Mouse (Mus musculus) midbrain, embryonic 14.5 days (tissue): Measurements from ENCODE around the gene Zfp365. TPM values are rescaled to one million over a fixed set of nuclear protein-coding genes. Genes with fewer than 3 reads are reported as not detected.
A peak's percentile ranks its signal among the peaks of the same experiment; 100 is the strongest.

Experiments
- ATAC-seq: fragments of 200-750 bp; cut with Nextera tagmentation; 2 replicates; pipeline ENCODE4 v1.8.0; 2017; ENCODE audit warnings: moderate number of reproducible peaks, moderate library complexity; ENCODE audit not compliant: low FRiP score, low TSS enrichment
- DNase-seq: peaks from one replicate; pipeline ENCODE4 v3.0.0-alpha.2; 2015
- H3K27ac ChIP-seq: fragments of 300-500 bp; sonication (generic); replicated peaks from 2 replicates; pipeline ENCODE4 v1.5.1; 2014; ENCODE audit warnings: mild to moderate bottlenecking, low read depth, low read length, moderate library complexity
- H3K27me3 ChIP-seq: fragments of 300-500 bp; sonication (generic); 2 replicates; pipeline ENCODE4 v1.6.1; 2014; ENCODE audit warnings: low read length, control low read depth, mixed read lengths; ENCODE audit not compliant: control insufficient read depth, insufficient read depth
- H3K36me3 ChIP-seq: fragments of 300-500 bp; sonication (generic); 2 replicates; pipeline ENCODE4 v1.6.1; 2014; ENCODE audit warnings: low read length, control low read depth; ENCODE audit not compliant: control insufficient read depth, insufficient read depth
- H3K4me1 ChIP-seq: fragments of 300-500 bp; sonication (generic); 2 replicates; pipeline ENCODE4 v1.6.1; 2014; ENCODE audit warnings: mild to moderate bottlenecking, antibody characterized with exemption, low read length, control low read depth; ENCODE audit not compliant: control insufficient read depth, insufficient read depth
- H3K4me2 ChIP-seq: fragments of 300-500 bp; sonication (generic); 2 replicates; pipeline ENCODE4 v1.6.1; 2014; ENCODE audit warnings: mild to moderate bottlenecking, low read length, moderate library complexity
- H3K4me3 ChIP-seq: fragments of 300-500 bp; sonication (generic); replicated peaks from 2 replicates; pipeline ENCODE4 v1.5.1; 2014; ENCODE audit warnings: low read depth, low read length
- H3K9ac ChIP-seq: fragments of 300-500 bp; sonication (generic); replicated peaks from 2 replicates; pipeline ENCODE4 v1.6.1; 2014; ENCODE audit warnings: mild to moderate bottlenecking, low read length, moderate library complexity
- H3K9me3 ChIP-seq: fragments of 300-500 bp; sonication (generic); 2 replicates; pipeline ENCODE4 v1.6.1; 2016; ENCODE audit warnings: low read length, control low read depth, mixed read lengths; ENCODE audit not compliant: control insufficient read depth
- WGBS: fragments of 180-500 bp; shearing (Covaris S2); extraction: QIAGEN DNeasy Blood & Tissue Kit; methylation state at CpG from one replicate; pipeline ENCODE4 v1.1.7; 2014; 5-methylcytosine and 5-hydroxymethylcytosine counted together
- polyA plus RNA-seq: library from polyadenylated mRNA; unstranded; fragments of >200 nt; fragmentation: Nextera tagmentation; extraction: Ambion mirVana; gene quantifications from 2 replicates; pipeline ENCODE4 v1.2.1, GENCODE M21; 2014

Gene Zfp365
- polyA plus RNA-seq, 1 experiment from 2014 or later = 3.5 TPM

GRCm38 (mm10) chr10:67865841-67866240, 46.6 kb downstream of the Zfp365 start:
- Histone ChIP-seq H3K4me1 (no peaks in the 10 kb centered on the region), H3K9me3 (no peaks in the 10 kb centered on the region), H3K36me3 (no peaks in the 10 kb centered on the region), H3K27me3 (no peaks in the 10 kb centered on the region), H3K4me2 (no peak overlapping the region), H3K4me3 (no peak overlapping the region), H3K27ac (no peak overlapping the region), H3K9ac (no peak overlapping the region)
- ATAC-seq (no peak), DNase-seq (no peak)
- 94% methylated on average over 6 of the region's 6 CpGs for WGBS

- 75% methylated on average over 3 of the region's 3 CpGs for WGBS
- ATAC-seq = no peak
Measured at GRCm38 (mm10) chr10:67865063-67865462, 47.4 kb downstream of the Zfp365 start.

DNA sequence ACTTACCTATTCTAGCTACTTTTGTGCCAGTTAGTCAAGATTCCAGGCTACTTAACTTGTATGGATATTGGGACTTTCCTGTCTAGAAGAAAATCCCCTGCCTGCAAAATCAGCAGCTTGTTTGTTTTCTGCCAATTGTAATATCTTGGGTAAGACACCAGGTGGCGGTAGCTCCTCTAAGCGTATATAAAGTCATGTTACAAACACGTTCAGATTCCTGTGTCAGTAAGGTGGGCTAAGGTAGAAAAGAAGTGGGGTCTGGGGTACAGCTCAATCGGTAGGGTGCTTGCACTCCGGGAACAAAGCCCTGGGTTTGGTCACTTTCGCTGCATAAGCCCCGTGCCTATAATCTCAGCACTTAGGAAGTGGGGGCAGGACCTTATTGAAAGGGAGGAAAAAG, 50.1 kb downstream of the Zfp365 start:
- H3K4me1 ChIP-seq = no peaks in the 10 kb centered on the region
- no peak for ATAC-seq
- H3K9ac ChIP-seq = no peak overlapping the region
- H3K4me3 ChIP-seq = no peak overlapping the region
- H3K9me3 ChIP-seq = no peaks in the 10 kb centered on the region
- H3K27ac ChIP-seq = no peak overlapping the region
- H3K36me3 ChIP-seq = no peaks in the 10 kb centered on the region
- H3K27me3 ChIP-seq = no peaks in the 10 kb centered on the region
- DNase-seq = peak; percentile 75
- WGBS = 15% methylated on average over 7 of the region's 7 CpGs
- no peak overlapping the region for H3K4me2 ChIP-seq

More at GRCm38 (mm10) chr10:67865063-67865462, 47.4 kb downstream of the Zfp365 start:
- Histone ChIP-seq H3K36me3 (no peaks in the 10 kb centered on the region), H3K9ac (no peak overlapping the region), H3K27me3 (no peaks in the 10 kb centered on the region), H3K4me1 (no peaks in the 10 kb centered on the region), H3K27ac (no peak overlapping the region), H3K4me3 (no peak overlapping the region), H3K9me3 (no peaks in the 10 kb centered on the region), H3K4me2 (no peak overlapping the region)
- no peak for DNase-seq

GRCm38 (mm10) chr10:67858878-67859277, 53.6 kb downstream of the Zfp365 start:
- H3K4me1 ChIP-seq = no peaks in the 10 kb centered on the region
- ATAC-seq (peak; percentile 48; the same call in 1 of the 2 replicates), DNase-seq (peak; percentile 96)
- no peak overlapping the region for H3K9ac ChIP-seq
- H3K4me2 ChIP-seq = no peak overlapping the region
- no peaks in the 10 kb centered on the region for H3K36me3 ChIP-seq
- H3K9me3 ChIP-seq = no peaks in the 10 kb centered on the region
- H3K4me3 ChIP-seq = no peak overlapping the region
- H3K27me3 ChIP-seq = no peaks in the 10 kb centered on the region
- WGBS = 16% methylated on average over 8 of the region's 8 CpGs
- H3K27ac ChIP-seq = no peak overlapping the region

DNA sequence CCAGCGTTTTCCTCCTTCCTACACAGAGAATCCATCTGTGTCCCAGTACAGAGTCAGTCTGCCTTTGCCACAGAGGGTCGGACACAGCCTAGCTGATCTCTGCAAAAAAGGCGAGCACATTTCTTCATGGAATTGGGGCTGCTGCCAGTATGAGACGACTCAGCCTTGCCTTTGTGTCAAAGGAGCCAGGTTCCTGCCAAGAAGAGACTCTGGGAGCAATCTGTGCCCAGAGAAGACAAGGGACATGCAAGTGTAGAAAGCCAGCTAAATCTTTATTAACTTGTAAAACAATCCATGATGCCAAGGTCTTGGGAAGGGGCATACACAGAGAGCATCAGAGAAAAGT, 54.9 kb downstream of the Zfp365 start:
- H3K27me3 ChIP-seq = no peaks in the 10 kb centered on the region
- no peak for DNase-seq

DNA sequence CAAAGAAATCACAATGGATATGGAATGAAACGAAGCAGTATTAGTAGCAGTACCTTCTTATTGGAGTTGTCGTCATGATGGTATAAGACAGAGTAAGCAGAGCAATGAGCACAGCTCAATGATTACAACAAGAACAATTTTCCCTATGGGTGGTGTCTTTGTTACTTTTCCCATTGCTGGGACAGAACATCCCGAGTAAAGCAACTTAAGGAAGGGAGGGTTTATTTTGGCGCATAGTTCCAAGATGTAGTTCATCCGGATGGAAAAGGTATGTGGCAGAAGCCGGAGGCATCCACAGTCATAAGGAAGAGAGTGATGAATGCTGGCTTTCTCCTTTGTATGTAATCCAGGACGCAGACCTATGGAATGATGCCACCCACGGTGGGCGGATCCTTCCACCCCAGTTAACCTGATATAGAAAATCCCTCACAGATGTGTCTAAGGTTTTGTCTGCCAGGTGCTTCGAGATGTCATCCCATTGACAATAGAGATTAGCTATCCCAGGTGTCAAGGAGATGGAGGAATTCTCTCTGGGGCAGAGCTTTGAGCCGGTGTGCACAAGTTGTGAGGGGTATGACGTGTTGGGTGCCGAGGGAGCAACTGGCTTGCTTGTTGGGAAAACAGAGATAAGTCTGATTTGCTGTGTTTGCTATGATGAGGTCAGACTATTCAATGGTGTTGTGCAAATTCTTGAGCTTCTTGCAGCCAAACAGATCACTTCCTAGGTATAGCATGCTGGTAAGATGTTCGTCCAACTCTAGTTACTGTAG, 55.5 kb downstream of the Zfp365 start:
- H3K4me3 ChIP-seq = no peak overlapping the region
- ATAC-seq = no peak
- no peaks in the 10 kb centered on the region for H3K27me3 ChIP-seq
- H3K9ac ChIP-seq = no peak overlapping the region
- H3K36me3 ChIP-seq = no peaks in the 10 kb centered on the region
- no peaks in the 10 kb centered on the region for H3K9me3 ChIP-seq
- 92% methylated on average over 14 of the region's 14 CpGs for WGBS
- no peaks in the 10 kb centered on the region for H3K4me1 ChIP-seq
- no peak for DNase-seq
- no peak overlapping the region for H3K4me2 ChIP-seq
- no peak overlapping the region for H3K27ac ChIP-seq

More for the DNA sequence above, 54.9 kb downstream of the Zfp365 start:
- H3K4me1 ChIP-seq = no peaks in the 10 kb centered on the region
- 80% methylated on average over 4 of the region's 4 CpGs for WGBS
- ATAC-seq = no peak
- H3K4me2 ChIP-seq = no peak overlapping the region
- H3K4me3 ChIP-seq = no peak overlapping the region
- H3K9ac ChIP-seq = no peak overlapping the region
- H3K9me3 ChIP-seq = no peaks in the 10 kb centered on the region
- no peaks in the 10 kb centered on the region for H3K36me3 ChIP-seq
- no peak overlapping the region for H3K27ac ChIP-seq

DNA sequence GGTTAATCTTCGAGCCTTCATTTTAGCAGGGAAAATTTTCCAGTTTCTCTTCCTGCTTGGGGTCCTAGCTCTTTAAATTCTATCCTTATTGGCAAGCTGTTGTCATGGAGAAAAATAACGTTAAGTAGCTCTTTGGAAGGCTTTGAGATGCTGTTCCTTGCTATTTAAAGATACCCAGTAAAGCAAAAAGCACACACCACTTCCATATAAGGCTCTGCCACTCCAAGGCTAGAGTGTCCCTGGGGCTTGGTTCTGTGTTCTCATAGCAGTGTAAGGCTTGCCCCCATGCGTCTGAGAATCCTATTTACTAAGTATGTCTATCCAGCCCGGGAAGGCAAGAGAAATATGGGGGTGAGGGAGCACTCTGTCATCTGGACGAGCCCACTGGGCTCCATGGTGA, 56.7 kb downstream of the Zfp365 start:
- H3K9ac ChIP-seq = no peak overlapping the region
- no peaks in the 10 kb centered on the region for H3K4me1 ChIP-seq
- no peaks in the 10 kb centered on the region for H3K36me3 ChIP-seq
- H3K27me3 ChIP-seq = no peaks in the 10 kb centered on the region
- WGBS = 69% methylated on average over 5 of the region's 5 CpGs
- H3K9me3 ChIP-seq = no peaks in the 10 kb centered on the region
- H3K4me3 ChIP-seq = no peak overlapping the region
- no peak overlapping the region for H3K4me2 ChIP-seq
- DNase-seq = no peak
- no peak for ATAC-seq
- H3K27ac ChIP-seq = no peak overlapping the region

GRCm38 (mm10) chr10:67852411-67852810, 60.1 kb downstream of the Zfp365 start:
- Histone ChIP-seq H3K9ac (no peak overlapping the region), H3K27ac (no peak overlapping the region)
- no peak for DNase-seq

GRCm38 (mm10) chr10:67851079-67851478, 61.4 kb downstream of the Zfp365 start:
- Histone ChIP-seq H3K27me3 (no peaks in the 10 kb centered on the region), H3K9me3 (no peaks in the 10 kb centered on the region), H3K4me3 (no peak overlapping the region), H3K9ac (no peak overlapping the region), H3K4me1 (no peaks in the 10 kb centered on the region), H3K4me2 (no peak overlapping the region), H3K27ac (no peak overlapping the region), H3K36me3 (no peaks in the 10 kb centered on the region)
- WGBS = 44% methylated on average over 6 of the region's 6 CpGs
- ATAC-seq (no peak), DNase-seq (no peak)

More at GRCm38 (mm10) chr10:67852411-67852810, 60.1 kb downstream of the Zfp365 start:
- H3K9me3 ChIP-seq = no peaks in the 10 kb centered on the region
- ATAC-seq = no peak
- H3K4me1 ChIP-seq = no peaks in the 10 kb centered on the region
- no peak overlapping the region for H3K4me3 ChIP-seq
- no peak overlapping the region for H3K4me2 ChIP-seq
- no peaks in the 10 kb centered on the region for H3K27me3 ChIP-seq
- 86% methylated on average over 6 of the region's 6 CpGs for WGBS
- no peaks in the 10 kb centered on the region for H3K36me3 ChIP-seq
